Mouse (Mus musculus): ENCODE measurements around the gene 2900011O08Rik. TPM values are rescaled to one million over a fixed set of nuclear protein-coding genes. Genes with fewer than 3 reads are reported as not detected.

The 2900011O08Rik gene
- polyA plus RNA-seq, 1 experiment = 0.38 TPM

DNA sequence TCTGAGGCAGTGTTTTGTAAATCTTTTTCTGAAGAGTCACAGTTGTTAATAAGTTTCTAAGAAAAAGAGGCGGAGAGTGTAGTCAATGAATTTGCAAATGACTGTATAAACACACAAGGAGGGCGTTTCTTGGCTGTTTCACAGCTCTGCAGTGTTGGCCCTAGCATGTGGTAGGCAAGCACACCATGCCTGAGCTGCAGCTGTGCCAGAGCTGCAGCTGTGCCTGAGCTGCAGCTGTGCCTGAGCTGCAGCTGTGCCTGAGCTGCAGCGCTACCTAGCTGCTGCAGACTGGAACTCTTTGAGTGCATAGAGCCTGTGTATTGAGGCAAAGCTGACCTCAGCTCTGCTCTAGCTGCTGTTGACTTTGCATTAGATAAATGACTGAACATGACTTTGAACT, 17.8 kb downstream of the 2900011O08Rik start:
- Histone ChIP-seq H3K27me3 (ENCODE audit: control insufficient read depth, insufficient read depth, low read length) (no peaks in the 10 kb centered on the region), H3K4me1 (replicated peaks; ENCODE audit: control insufficient read depth, insufficient read depth, low read length) (no peaks in the 10 kb centered on the region; the same call in 1 of the 2 replicates), H3K4me3 (ENCODE audit: control insufficient read depth, insufficient read depth, low read length) (no peak overlapping the region), H3K36me3 (ENCODE audit: control insufficient read depth, insufficient read depth, low read length) (no peaks in the 10 kb centered on the region), H3K27ac (ENCODE audit: control insufficient read depth, insufficient read depth, low read length) (no peak overlapping the region)
- TF ChIP-seq CTCF (IDR thresholded peaks at IDR 0.05; ENCODE audit: borderline replicate concordance, control insufficient read depth, extremely low read depth, insufficient read depth, low read length, poor library complexity) (no peak), POLR2A (IDR thresholded peaks at IDR 0.05; ENCODE audit: control insufficient read depth, extremely low read depth, insufficient read depth, low read length, poor library complexity) (no peak)
- no peak for DNase-seq
- WGBS = 65% methylated on average over 3 of the region's 3 CpGs

DNA sequence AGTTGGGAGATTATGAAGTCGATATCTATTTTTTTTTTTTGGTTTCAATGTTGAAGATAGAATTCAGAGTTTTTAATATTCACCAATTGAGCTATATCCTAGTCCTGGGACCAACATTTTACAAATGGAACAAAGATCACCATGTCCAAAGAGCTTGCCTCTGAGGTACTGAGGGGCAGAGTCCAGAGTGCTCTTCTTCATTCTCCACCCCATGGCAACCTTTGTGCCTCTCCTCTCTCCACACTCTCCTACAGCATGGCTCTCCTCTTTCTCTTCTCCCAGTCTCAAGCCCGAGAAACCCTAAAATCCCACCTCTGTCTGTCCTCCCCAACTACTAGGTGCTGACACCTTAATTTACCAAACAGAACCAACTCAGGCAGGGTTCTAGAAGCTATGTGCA, 18.3 kb downstream of the 2900011O08Rik start:
- no peaks in the 10 kb centered on the region; the same call in 1 of the 2 replicates for H3K4me1 ChIP-seq (replicated peaks; ENCODE audit: control insufficient read depth, insufficient read depth, low read length)
- no peak for DNase-seq
- H3K27ac ChIP-seq (ENCODE audit: control insufficient read depth, insufficient read depth, low read length) = no peak overlapping the region
- no peaks in the 10 kb centered on the region for H3K36me3 ChIP-seq (ENCODE audit: control insufficient read depth, insufficient read depth, low read length)
- no peak overlapping the region for H3K4me3 ChIP-seq (ENCODE audit: control insufficient read depth, insufficient read depth, low read length)
- H3K27me3 ChIP-seq (ENCODE audit: control insufficient read depth, insufficient read depth, low read length) = no peaks in the 10 kb centered on the region
- 90% methylated on average over 2 of the region's 2 CpGs for WGBS
- TF ChIP-seq CTCF (IDR thresholded peaks at IDR 0.05; ENCODE audit: borderline replicate concordance, control insufficient read depth, extremely low read depth, insufficient read depth, low read length, poor library complexity) (no peak), POLR2A (IDR thresholded peaks at IDR 0.05; ENCODE audit: control insufficient read depth, extremely low read depth, insufficient read depth, low read length, poor library complexity) (no peak)

DNA sequence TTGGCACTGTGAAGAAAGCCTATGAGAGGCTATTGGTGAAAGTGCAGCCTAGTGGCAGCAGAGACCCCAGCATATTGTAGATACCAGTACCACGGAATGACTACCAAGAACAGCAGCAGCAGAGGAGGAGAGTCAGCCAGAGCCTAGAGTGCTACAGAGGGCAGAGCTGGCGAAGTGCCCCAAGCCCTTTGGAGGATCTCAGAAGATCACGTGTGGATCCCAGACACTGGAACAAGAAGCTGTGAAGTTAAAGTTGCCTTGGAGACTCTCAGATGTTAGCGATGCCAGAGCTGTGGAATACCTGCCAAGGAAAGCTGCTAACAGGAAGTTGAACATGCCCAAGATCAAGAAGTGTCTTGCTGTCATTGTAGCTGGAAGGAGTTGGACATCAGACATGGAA, 18.9 kb downstream of the 2900011O08Rik start:
- 92% methylated on average over 4 of the region's 4 CpGs for WGBS
- Histone ChIP-seq H3K36me3 (ENCODE audit: control insufficient read depth, insufficient read depth, low read length) (no peaks in the 10 kb centered on the region), H3K4me1 (replicated peaks; ENCODE audit: control insufficient read depth, insufficient read depth, low read length) (no peaks in the 10 kb centered on the region; the same call in 1 of the 2 replicates), H3K4me3 (ENCODE audit: control insufficient read depth, insufficient read depth, low read length) (no peak overlapping the region), H3K27ac (ENCODE audit: control insufficient read depth, insufficient read depth, low read length) (no peak overlapping the region), H3K27me3 (ENCODE audit: control insufficient read depth, insufficient read depth, low read length) (no peaks in the 10 kb centered on the region)
- TF ChIP-seq POLR2A (IDR thresholded peaks at IDR 0.05; ENCODE audit: control insufficient read depth, extremely low read depth, insufficient read depth, low read length, poor library complexity) (no peak), CTCF (IDR thresholded peaks at IDR 0.05; ENCODE audit: borderline replicate concordance, control insufficient read depth, extremely low read depth, insufficient read depth, low read length, poor library complexity) (no peak)
- DNase-seq = no peak

DNA sequence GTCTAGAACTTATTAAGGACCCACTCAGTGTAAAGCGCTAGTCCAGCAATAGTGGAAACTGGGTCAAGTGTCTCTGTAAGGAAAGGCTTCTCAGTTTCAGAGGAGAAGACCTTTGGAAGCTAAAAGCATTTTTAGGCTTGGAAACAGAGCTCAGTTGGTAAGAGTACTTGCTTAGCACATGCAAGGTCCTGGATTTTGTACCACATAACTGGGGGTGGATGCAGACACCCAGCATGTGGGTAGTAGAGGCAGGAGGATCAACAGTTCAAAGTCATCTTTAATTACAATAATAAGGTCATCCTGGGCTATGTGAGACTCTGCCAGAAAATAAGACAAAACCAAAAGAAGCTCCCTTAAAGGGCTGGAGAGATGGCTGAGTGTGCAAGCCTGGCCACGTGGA, 21.7 kb downstream of the 2900011O08Rik start:
- H3K27ac ChIP-seq (ENCODE audit: control insufficient read depth, insufficient read depth, low read length) = no peak overlapping the region
- H3K27me3 ChIP-seq (ENCODE audit: control insufficient read depth, insufficient read depth, low read length) = no peaks in the 10 kb centered on the region
- no peaks in the 10 kb centered on the region for H3K4me1 ChIP-seq (replicated peaks; ENCODE audit: control insufficient read depth, insufficient read depth, low read length)
- TF ChIP-seq POLR2A (IDR thresholded peaks at IDR 0.05; ENCODE audit: control insufficient read depth, extremely low read depth, insufficient read depth, low read length, poor library complexity) (no peak), CTCF (IDR thresholded peaks at IDR 0.05; ENCODE audit: borderline replicate concordance, control insufficient read depth, extremely low read depth, insufficient read depth, low read length, poor library complexity) (no peak)
- no peak overlapping the region for H3K4me3 ChIP-seq (ENCODE audit: control insufficient read depth, insufficient read depth, low read length)
- no peak for DNase-seq
- no peaks in the 10 kb centered on the region for H3K36me3 ChIP-seq (ENCODE audit: control insufficient read depth, insufficient read depth, low read length)
- WGBS = 75% methylated on average over 2 of the region's 2 CpGs

DNA sequence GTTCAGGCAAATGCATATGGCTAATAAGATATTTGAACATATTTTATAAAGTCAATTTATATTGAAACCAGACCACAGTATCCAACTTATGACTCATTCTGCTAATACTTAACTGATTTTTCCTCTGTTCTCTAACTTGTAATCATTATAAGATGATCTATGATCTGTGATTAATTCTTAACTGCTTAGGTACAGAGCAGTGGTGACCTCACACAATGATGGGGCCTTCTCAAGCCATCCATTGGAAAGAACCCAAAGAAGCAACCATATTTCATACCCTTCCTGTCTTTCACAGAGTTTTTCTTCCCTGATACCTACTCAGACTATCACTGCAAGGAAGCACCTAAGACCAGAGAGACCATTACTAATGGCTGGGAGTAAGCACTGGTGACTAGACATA, 22.3 kb downstream of the 2900011O08Rik start:
- Histone ChIP-seq H3K27ac (ENCODE audit: control insufficient read depth, insufficient read depth, low read length) (no peak overlapping the region), H3K36me3 (ENCODE audit: control insufficient read depth, insufficient read depth, low read length) (no peaks in the 10 kb centered on the region), H3K4me1 (replicated peaks; ENCODE audit: control insufficient read depth, insufficient read depth, low read length) (no peaks in the 10 kb centered on the region), H3K4me3 (ENCODE audit: control insufficient read depth, insufficient read depth, low read length) (no peak overlapping the region), H3K27me3 (ENCODE audit: control insufficient read depth, insufficient read depth, low read length) (no peaks in the 10 kb centered on the region)
- TF ChIP-seq CTCF (IDR thresholded peaks at IDR 0.05; ENCODE audit: borderline replicate concordance, control insufficient read depth, extremely low read depth, insufficient read depth, low read length, poor library complexity) = no peak
- no peak for TF ChIP-seq POLR2A (IDR thresholded peaks at IDR 0.05; ENCODE audit: control insufficient read depth, extremely low read depth, insufficient read depth, low read length, poor library complexity)
- DNase-seq = no peak

DNA sequence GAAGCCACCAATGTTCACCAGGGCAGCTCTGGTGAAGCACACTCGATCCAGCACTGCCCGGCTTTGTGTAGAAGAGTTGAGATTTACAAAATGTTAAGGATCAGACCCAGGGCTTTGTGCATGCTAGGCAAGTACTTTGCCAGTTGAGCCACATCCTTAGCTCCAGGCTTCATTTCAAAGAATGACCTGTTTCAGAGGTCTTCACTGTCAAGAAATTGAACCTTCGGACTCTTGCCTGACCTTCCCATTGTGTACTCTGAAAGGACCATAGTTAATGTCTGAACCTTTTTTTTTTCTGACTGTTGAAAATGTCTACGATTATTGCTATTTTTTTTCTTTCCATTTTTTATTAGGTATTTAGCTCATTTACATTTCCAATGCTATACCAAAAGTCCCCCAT, 23.6 kb downstream of the 2900011O08Rik start:
- DNase-seq = no peak
- no peak for TF ChIP-seq CTCF (IDR thresholded peaks at IDR 0.05; ENCODE audit: borderline replicate concordance, control insufficient read depth, extremely low read depth, insufficient read depth, low read length, poor library complexity)
- TF ChIP-seq POLR2A (IDR thresholded peaks at IDR 0.05; ENCODE audit: control insufficient read depth, extremely low read depth, insufficient read depth, low read length, poor library complexity) = no peak
- WGBS = 96% methylated on average over 4 of the region's 4 CpGs
- Histone ChIP-seq H3K27ac (ENCODE audit: control insufficient read depth, insufficient read depth, low read length) (no peak overlapping the region), H3K27me3 (ENCODE audit: control insufficient read depth, insufficient read depth, low read length) (no peaks in the 10 kb centered on the region), H3K4me3 (ENCODE audit: control insufficient read depth, insufficient read depth, low read length) (no peak overlapping the region), H3K36me3 (ENCODE audit: control insufficient read depth, insufficient read depth, low read length) (no peaks in the 10 kb centered on the region), H3K4me1 (replicated peaks; ENCODE audit: control insufficient read depth, insufficient read depth, low read length) (no peaks in the 10 kb centered on the region)

DNA sequence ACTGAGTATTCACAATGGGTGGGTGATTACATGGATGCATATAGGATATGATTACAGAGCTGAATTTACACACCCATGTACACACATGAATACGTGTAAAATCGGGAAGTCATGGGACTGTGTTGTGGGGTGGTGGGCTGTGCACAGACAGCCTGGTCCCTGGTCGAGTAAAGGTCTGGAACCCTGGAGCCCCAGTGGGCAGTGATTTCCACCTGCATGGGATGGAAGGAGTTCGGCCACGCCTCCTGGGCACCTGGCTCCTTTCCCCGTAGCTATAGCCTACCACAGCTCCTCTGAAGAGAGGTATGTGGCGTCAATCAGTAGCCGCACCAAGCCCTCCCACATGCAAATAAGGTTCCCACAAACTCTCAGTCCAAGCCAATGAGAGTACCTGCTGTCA, 30.9 kb downstream of the 2900011O08Rik start:
- Histone ChIP-seq H3K27me3 (ENCODE audit: control insufficient read depth, insufficient read depth, low read length) (no peaks in the 10 kb centered on the region), H3K4me1 (replicated peaks; ENCODE audit: control insufficient read depth, insufficient read depth, low read length) (no peaks in the 10 kb centered on the region), H3K4me3 (ENCODE audit: control insufficient read depth, insufficient read depth, low read length) (no peak overlapping the region), H3K27ac (ENCODE audit: control insufficient read depth, insufficient read depth, low read length) (no peak overlapping the region), H3K36me3 (ENCODE audit: control insufficient read depth, insufficient read depth, low read length) (no peaks in the 10 kb centered on the region)
- TF ChIP-seq CTCF (IDR thresholded peaks at IDR 0.05; ENCODE audit: borderline replicate concordance, control insufficient read depth, extremely low read depth, insufficient read depth, low read length, poor library complexity) (no peak), POLR2A (IDR thresholded peaks at IDR 0.05; ENCODE audit: control insufficient read depth, extremely low read depth, insufficient read depth, low read length, poor library complexity) (no peak)
- no peak for DNase-seq
- 92% methylated on average over 8 of the region's 8 CpGs for WGBS
